28 mouse cellular contexts compared by ENCODE assay signal in genomic region chr5:23665906-23666305, GRCm38 (mm10). TPM values are rescaled to one million over a fixed set of nuclear protein-coding genes. Genes with fewer than 3 reads are reported as not detected.
DNase-seq lines count a peak whose midpoint lies in the region; ATAC-seq and TF ChIP-seq lines count a peak whose summit lies in the region.
"Had no signal": no experiment of that assay in that cellular context is flagged by ENCODE, and none has a peak within 500 bp of the region (broad histone marks: within the 10 kb centered on the region; RNA-seq: fewer than 3 reads in every experiment).

No protein-coding gene starts in this region.

- TF ChIP-seq EP300 in stomach, postnatal 0 days (optimal IDR thresholded peaks at IDR 0.05) = no peak

- DNase-seq in lung, adult 18-20 months = peak; percentile 26 to 58
- no peak for DNase-seq in lung, adult 2 months
- DNase-seq in Muller cell, postnatal 12 days (ENCODE audit: inconsistent ontology term) = peak; percentile 4
- DNase-seq in adipocyte (ENCODE audit: low spot score) = peak; percentile 50
- peak; percentile 43 for DNase-seq in stomach, postnatal 0 days (ENCODE audit: low spot score)
- no peak for DNase-seq in testis, postnatal 14 days (ENCODE audit: low spot score)
- DNase-seq: adrenal gland, postnatal 36 days; cerebellum, adult 9-10 months; forebrain, postnatal 0 days; gastrocnemius, postnatal 14 days; kidney, postnatal 25 days; layer of hippocampus, postnatal 36 days; lung, embryonic 14.5 days; right cerebral cortex, postnatal 25 days; spleen, adult 18-20 months; thymus, adult 18-20 months; thymus, postnatal 36 days had no signal

- H3K4me2 ChIP-seq in stomach, postnatal 0 days (replicated peaks; ENCODE audit: low read depth) = no peak overlapping the region
- H3K4me2 ChIP-seq in forebrain, embryonic 13.5 days = no peak overlapping the region
- H3K4me2 ChIP-seq: embryonic facial prominence, embryonic 15.5 days; intestine, embryonic 15.5 days; limb, embryonic 12.5 days; liver, embryonic 12.5 days; lung, embryonic 14.5 days; midbrain, embryonic 13.5 days had no signal

- no peak overlapping the region for H3K4me3 ChIP-seq in lung, adult 2 months (replicated peaks; ENCODE audit: extremely low read depth, low read depth, low read length)
- no peak overlapping the region for H3K4me3 ChIP-seq in stomach, postnatal 0 days (ENCODE audit: low read depth, low read length)
- H3K4me3 ChIP-seq in forebrain, embryonic 13.5 days = no peak overlapping the region
- H3K4me3 ChIP-seq: embryonic facial prominence, embryonic 15.5 days; forebrain, embryonic 10.5 days; hindbrain, embryonic 10.5 days; intestine, embryonic 15.5 days; limb, embryonic 12.5 days; liver, embryonic 12.5 days; megakaryocyte, embryonic 14.5 days; midbrain, embryonic 13.5 days had no signal

- no peak for TF ChIP-seq POLR2A in lung, adult 2 months (IDR thresholded peaks at IDR 0.05; ENCODE audit: borderline replicate concordance, extremely low read depth, low read depth, low read length)

- peak overlapping the region; percentile 80 for H3K27ac ChIP-seq in stomach, postnatal 0 days (replicated peaks)
- no peak overlapping the region for H3K27ac ChIP-seq in forebrain, embryonic 13.5 days
- H3K27ac ChIP-seq: forebrain, embryonic 10.5 days; hindbrain, embryonic 10.5 days; intestine, embryonic 15.5 days; limb, embryonic 12.5 days; liver, embryonic 12.5 days; midbrain, embryonic 13.5 days had no signal

- no peaks in the 10 kb centered on the region for H3K36me3 ChIP-seq in stomach, postnatal 0 days (ENCODE audit: control insufficient read depth, insufficient read depth, low read length)
- H3K36me3 ChIP-seq in forebrain, embryonic 13.5 days (ENCODE audit: poor library complexity, severe bottlenecking) = no peaks in the 10 kb centered on the region
- H3K36me3 ChIP-seq: embryonic facial prominence, embryonic 15.5 days; intestine, embryonic 15.5 days; liver, embryonic 12.5 days; midbrain, embryonic 13.5 days had no signal

- no peaks in the 10 kb centered on the region for H3K9me3 ChIP-seq in stomach, postnatal 0 days (ENCODE audit: control insufficient read depth, low read length)
- no peaks in the 10 kb centered on the region for H3K9me3 ChIP-seq in forebrain, embryonic 13.5 days (replicated peaks)
- H3K9me3 ChIP-seq: embryonic facial prominence, embryonic 15.5 days; forebrain, embryonic 10.5 days; hindbrain, embryonic 10.5 days; intestine, embryonic 15.5 days; limb, embryonic 12.5 days; liver, embryonic 12.5 days; megakaryocyte, embryonic 14.5 days; midbrain, embryonic 13.5 days had no signal

- no peaks in the 10 kb centered on the region for H3K27me3 ChIP-seq in stomach, postnatal 0 days (ENCODE audit: control insufficient read depth, insufficient read depth, low read length)
- H3K27me3 ChIP-seq in forebrain, embryonic 13.5 days = no peaks in the 10 kb centered on the region
- H3K27me3 ChIP-seq: embryonic facial prominence, embryonic 15.5 days; intestine, embryonic 15.5 days; limb, embryonic 12.5 days; liver, embryonic 12.5 days; midbrain, embryonic 13.5 days had no signal

- no peak for TF ChIP-seq CTCF in lung, adult 2 months (IDR thresholded peaks at IDR 0.05; ENCODE audit: insufficient read depth, low read length)
- no peak for TF ChIP-seq CTCF in stomach, postnatal 0 days (IDR thresholded peaks at IDR 0.05; ENCODE audit: low read depth)

- peak; percentile 91 for ATAC-seq in stomach, postnatal 0 days (ENCODE audit: low FRiP score, low TSS enrichment)
- ATAC-seq in forebrain, embryonic 13.5 days = no peak
- ATAC-seq: activated CD4-positive, CD25-positive, alpha-beta regulatory T cell, adult 4 months; forebrain, postnatal 0 days; hindbrain, embryonic 16.5 days; intestine, embryonic 15.5 days; liver, embryonic 12.5 days; midbrain, embryonic 13.5 days had no signal

- no peak overlapping the region for H3K9ac ChIP-seq in stomach, postnatal 0 days (ENCODE audit: low read length)
- H3K9ac ChIP-seq in forebrain, embryonic 13.5 days = no peak overlapping the region
- H3K9ac ChIP-seq: embryonic facial prominence, embryonic 15.5 days; forebrain, postnatal 0 days; intestine, embryonic 15.5 days; limb, embryonic 12.5 days; liver, embryonic 12.5 days; lung, embryonic 14.5 days; midbrain, embryonic 13.5 days had no signal

- H3K4me1 ChIP-seq in lung, adult 2 months (ENCODE audit: control insufficient read depth, insufficient read depth, low read length) = no peaks in the 10 kb centered on the region
- no peaks in the 10 kb centered on the region for H3K4me1 ChIP-seq in stomach, postnatal 0 days (replicated peaks; ENCODE audit: control insufficient read depth, insufficient read depth)
- H3K4me1 ChIP-seq in forebrain, embryonic 13.5 days = no peaks in the 10 kb centered on the region
- H3K4me1 ChIP-seq: hindbrain, embryonic 10.5 days; intestine, embryonic 15.5 days; limb, embryonic 12.5 days; liver, embryonic 12.5 days; midbrain, embryonic 13.5 days had no signal

RNA-seq across cellular contexts. Expression of gene Srpk2, which starts 18.5 kb away (rescaled TPM):
- 5.3 and 7.8 TPM in 2 replicates for polyA plus RNA-seq in lung, adult 2 months (2012; rRNA removed)
- 27.1 and 27.4 TPM in 2 replicates for polyA plus RNA-seq in stomach, postnatal 0 days (2015; fragmentation: Nextera tagmentation; extraction: Ambion mirVana)
- 89.5 and 92.8 TPM in 2 replicates for polyA plus RNA-seq in forebrain, embryonic 13.5 days (2015; fragmentation: Nextera tagmentation; extraction: Ambion mirVana)

Comparison
In these comparisons a context has a peak if more than half of its experiments do, and no peak if none do; other contexts are left out.
1. DNase-seq: peak in lung, adult 18-20 months (2 of 2), Muller cell, postnatal 12 days (single experiment), adipocyte (single experiment) and stomach, postnatal 0 days (single experiment); none in lung, adult 2 months (single experiment) and testis, postnatal 14 days (single experiment).